Mouse (Mus musculus) CD4-positive helper T cell, adult 2 months (primary cell): ENCODE results near the gene Nodal.

ENCODE experiments used
- DNase-seq: peaks from one replicate; pipeline ENCODE4 v3.0.0-alpha.2; 2012; ENCODE audit warnings: low read depth, missing footprints, low spot score

Gene Nodal

GRCm38 (mm10) chr10:61429043-61429442 lies 11.3 kb downstream of the Nodal start:
- DNase-seq = no peak

GRCm38 (mm10) chr10:61431375-61431774 lies 13.6 kb downstream of the Nodal start:
- no peak for DNase-seq

GRCm38 (mm10) chr10:61440202-61440800 lies 22.5 kb downstream of the Nodal start:
- no peak for DNase-seq

DNA sequence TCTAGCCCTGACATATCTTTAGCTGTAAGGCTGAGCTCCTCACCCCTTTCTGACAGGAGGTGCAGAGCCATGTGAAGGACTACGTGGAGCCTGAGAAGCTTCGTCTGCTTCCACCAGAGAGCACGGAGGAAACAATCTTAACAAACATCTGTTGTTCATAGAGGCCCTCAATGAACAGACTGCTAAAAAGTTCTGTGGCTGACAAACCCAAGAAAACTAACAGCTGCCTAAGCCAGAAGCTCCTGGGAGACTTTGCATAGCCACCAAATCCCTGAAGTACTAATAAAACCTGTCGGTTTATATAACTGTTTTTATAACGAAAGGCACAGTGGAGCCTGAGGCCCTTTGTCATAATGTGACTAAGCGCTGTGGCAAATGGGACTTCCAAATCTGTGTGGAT lies 25.7 kb downstream of the Nodal start:
- DNase-seq = no peak

DNA sequence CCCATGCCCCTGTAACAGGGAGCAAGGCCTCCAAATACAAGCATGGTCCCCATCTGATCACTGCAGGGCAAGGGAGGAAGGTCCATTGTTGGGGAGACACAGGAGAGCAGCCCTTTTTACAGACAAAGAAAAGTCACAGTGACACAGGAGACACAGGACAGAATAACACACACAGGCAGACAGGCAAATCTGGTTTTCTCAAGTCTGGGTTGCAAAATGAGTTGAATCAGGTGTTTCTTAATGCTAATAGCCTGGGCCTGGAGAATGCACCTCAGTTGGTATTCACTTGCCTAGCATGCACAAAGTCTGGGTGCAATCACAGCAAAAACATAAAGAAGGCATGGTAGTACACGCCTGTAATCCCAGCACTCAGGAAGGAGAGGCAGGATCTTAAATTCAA lies 26.1 kb downstream of the Nodal start:
- no peak for DNase-seq

DNA sequence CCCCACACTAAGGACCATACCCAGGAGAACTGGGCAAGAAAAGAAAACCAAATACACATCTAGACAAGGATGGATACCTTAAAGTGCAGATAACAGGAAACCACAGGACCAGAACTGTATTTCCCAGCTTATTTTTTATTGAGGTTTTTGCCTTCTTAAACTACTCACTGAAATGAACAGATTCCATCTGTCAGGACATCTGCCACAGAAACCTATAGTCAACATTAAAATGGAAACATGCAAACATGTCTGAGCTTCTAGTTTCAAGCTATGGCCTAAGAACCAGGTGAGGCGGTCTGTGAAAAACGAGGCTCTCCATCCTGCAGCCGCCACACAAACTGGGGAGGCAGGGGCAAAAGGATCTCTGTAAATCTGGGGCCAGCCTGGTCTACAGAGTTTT lies 27.2 kb downstream of the Nodal start:
- no peak for DNase-seq

DNA sequence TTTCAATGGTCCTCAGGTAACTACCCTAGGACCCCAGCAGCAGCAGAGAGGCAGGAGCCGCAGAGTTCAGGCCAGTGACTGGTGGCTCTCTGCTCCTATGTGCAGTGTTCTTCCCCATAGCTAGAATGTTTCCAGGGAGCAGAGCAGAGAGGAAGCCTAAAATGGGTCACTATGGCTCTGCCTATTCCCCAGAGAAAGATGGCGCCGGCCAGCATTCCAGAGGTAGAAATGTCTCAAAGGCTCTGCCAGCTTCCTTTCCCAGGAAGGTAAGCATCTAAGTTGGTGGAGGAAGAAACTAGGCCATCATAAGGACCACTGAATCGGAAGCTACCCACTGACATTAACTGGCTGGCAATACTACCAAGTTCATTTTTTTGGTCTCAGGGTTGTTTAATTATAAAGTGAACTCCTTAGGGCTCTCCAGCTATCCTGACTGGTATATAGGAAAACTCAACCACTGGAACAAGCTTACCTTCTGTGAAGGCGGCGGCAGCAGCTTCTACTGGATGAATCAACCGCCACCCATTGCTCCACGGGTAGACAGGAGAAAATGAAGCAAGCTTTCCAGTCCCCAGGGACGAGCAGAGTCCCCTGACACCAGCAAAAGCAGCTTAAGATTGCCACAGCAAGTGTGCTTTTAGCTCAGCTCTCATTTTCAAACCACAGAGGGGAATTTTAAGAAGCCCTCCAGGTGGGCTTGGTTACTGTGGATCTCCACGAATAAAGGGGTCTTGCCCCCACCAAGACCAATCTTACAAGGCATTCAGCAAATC lies 30.0 kb downstream of the Nodal start:
- DNase-seq = no peak

DNA sequence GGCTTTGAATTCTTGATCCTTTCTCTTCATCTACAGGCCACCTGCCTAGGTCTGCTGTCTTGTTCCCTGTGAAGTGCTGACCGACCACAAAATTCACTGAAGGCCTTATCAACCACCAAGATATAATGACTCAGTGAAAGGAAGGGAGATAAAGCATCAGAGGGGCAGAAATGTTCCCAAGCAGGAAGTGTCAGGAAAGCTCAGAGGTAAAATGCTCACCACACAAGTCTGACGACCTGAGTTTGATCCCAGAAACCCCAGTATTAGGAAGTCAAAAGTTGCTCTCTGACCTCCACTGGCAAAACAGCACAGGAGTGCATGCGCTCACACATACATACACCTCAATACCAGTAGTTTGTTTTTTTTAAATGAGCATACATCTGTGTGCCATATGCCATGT lies 31.1 kb downstream of the Nodal start:
- DNase-seq = no peak

DNA sequence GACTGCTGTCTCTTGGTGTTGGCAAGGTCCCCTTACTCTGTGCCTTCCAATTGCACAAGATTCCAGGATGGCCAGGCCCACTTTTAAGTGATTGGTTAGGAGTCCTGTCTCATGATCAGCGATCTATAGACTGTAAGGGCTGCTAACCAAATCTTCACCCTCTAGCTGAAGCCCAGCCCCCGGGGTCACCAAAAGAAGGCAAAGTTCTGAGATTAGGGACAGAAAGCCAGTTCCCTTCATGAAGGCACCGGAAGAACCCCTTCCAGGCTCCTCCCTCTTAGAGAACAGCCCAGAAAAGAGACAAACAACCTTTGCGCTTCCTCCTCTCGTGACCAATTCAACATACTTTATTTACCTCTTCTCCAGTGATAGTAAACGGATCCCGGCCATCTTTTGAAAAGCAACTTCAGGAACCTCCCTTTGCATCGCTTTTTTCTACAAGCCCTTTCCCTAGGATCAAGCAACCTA lies 33.7 kb downstream of the Nodal start:
- peak; percentile 84 for DNase-seq

GRCm38 (mm10) chr10:61451931-61452617 lies 34.3 kb downstream of the Nodal start:
- peak; percentile 62 for DNase-seq

GRCm38 (mm10) chr10:61452645-61453044 lies 34.9 kb downstream of the Nodal start, which contains the start of gene Eif4ebp2:
Eif4ebp2 (minus strand) TSS chr10:61452661.
- DNase-seq = peak; percentile 99

DNA sequence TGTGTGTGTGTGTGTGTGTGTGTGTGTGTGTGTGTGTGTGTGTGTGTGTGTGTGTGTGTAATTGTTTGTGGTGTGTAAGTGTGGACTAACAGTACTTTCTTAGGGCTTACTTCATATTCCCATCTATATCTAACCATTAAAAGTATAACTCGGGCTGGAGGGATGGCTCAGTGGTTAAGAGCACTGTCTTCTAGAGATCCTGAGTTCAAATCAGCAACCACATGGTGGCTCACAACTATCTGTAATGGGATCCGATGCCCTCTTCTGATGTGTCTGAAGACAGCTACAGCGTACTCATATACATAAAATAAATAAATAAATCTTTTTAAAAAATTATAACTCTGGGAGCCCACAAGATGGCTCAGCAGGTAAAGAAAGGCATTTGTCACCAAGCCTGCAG lies 35.4 kb downstream of the Nodal start:
- DNase-seq = peak; percentile 35

- no peak for DNase-seq
Measured at GRCm38 (mm10) chr10:61457182-61457581, 39.4 kb downstream of the Nodal start.

- DNase-seq = no peak
Measured at GRCm38 (mm10) chr10:61465009-61465408, 47.2 kb downstream of the Nodal start.

- peak; percentile 54 for DNase-seq
Measured at GRCm38 (mm10) chr10:61466242-61466641, 48.5 kb downstream of the Nodal start.

DNA sequence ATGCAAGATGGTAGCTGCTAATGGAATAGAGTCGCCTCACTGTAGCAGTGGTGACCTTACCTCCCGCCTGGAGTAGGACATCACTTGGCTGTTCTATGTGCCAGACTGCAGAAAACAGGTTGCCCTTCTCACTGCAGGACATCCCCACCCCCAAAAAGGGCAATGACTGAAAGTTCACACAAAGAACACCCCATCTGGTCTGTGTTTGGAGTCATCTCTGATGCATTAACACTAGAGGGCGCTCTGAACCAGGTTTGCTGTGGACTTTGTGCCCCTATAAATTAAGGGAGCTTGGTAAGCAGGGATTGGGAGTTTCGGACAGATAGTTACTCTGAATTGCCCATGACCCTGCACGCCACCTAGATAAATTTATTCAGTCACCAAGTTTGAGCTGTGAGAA lies 49.1 kb downstream of the Nodal start:
- peak; percentile 44 for DNase-seq

GRCm38 (mm10) chr10:61468900-61469299 lies 51.1 kb downstream of the Nodal start:
- DNase-seq = no peak

- DNase-seq = no peak
Measured at GRCm38 (mm10) chr10:61473640-61474039, 55.9 kb downstream of the Nodal start.

DNA sequence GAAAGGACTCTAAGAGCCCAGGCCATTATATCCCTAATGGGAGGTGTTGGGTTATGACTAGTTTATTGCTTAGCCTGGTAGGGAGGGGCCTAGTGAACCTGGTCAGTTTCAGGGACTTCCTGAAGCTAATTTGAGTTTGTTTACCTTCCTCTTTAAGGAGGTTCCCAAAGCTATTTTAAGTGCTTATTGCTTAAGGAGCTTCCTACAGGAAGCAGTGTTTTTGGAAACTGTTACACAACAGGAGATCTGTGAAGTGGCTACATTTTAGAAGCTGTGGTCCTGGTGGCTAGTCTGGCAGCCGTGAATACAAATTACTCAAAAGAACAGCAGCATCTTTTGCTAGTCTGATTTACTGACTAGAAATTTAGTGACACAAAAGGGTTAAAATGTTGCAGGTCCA lies 56.6 kb downstream of the Nodal start:
- no peak for DNase-seq
